Mouse (Mus musculus) stomach, postnatal 0 days (tissue): ENCODE measurements at regions not wholly inside any gene's neighbourhood (a gene's known extent, or its start where the extent isn't known, plus 50 kb on each side); places are given as distances from the start of the nearest gene placed in this dataset.

ENCODE experiments used
- ATAC-seq: fragments of 200-750 bp; cut with Nextera tagmentation; 2 replicates; pipeline ENCODE4 v1.8.0; 2017; ENCODE audit not compliant: low FRiP score, low TSS enrichment
- DNase-seq: peaks from one replicate; pipeline ENCODE4 v3.0.0-alpha.2; 2016; ENCODE audit warnings: low spot score
- H3K27ac ChIP-seq: fragments of 300-500 bp; sonication (generic); replicated peaks from 2 replicates; pipeline ENCODE4 v1.5.1; 2014; ENCODE audit warnings: mild to moderate bottlenecking, control low read depth
- H3K27me3 ChIP-seq: fragments of 300-500 bp; sonication (generic); 2 replicates; pipeline ENCODE4 v1.6.1; 2014; ENCODE audit warnings: low read length; ENCODE audit not compliant: control insufficient read depth, insufficient read depth
- H3K36me3 ChIP-seq: fragments of 300-500 bp; sonication (generic); 2 replicates; pipeline ENCODE4 v1.6.1; 2014; ENCODE audit warnings: low read length, mixed read lengths; ENCODE audit not compliant: control insufficient read depth, insufficient read depth
- H3K4me1 ChIP-seq: fragments of 300-500 bp; sonication (generic); replicated peaks from 2 replicates; pipeline ENCODE4 v1.6.1; 2014; ENCODE audit warnings: antibody characterized with exemption; ENCODE audit not compliant: control insufficient read depth, insufficient read depth
- H3K4me2 ChIP-seq: fragments of 300-500 bp; sonication (generic); replicated peaks from 2 replicates; pipeline ENCODE4 v1.6.1; 2014; ENCODE audit warnings: low read depth, mild to moderate bottlenecking, control low read depth, moderate library complexity
- H3K4me3 ChIP-seq: fragments of 300-500 bp; sonication (generic); 2 replicates; pipeline ENCODE4 v1.5.1; 2014; ENCODE audit warnings: low read depth, low read length, control low read depth
- H3K9ac ChIP-seq: fragments of 300-500 bp; sonication (generic); 2 replicates; pipeline ENCODE4 v1.6.1; 2014; ENCODE audit warnings: mild to moderate bottlenecking, low read length, control low read depth, mixed read lengths
- H3K9me3 ChIP-seq: fragments of 300-500 bp; sonication (generic); 2 replicates; pipeline ENCODE4 v1.6.1; 2016; ENCODE audit warnings: low read length; ENCODE audit not compliant: control insufficient read depth
- CTCF ChIP-seq: IDR thresholded peaks from 2 replicates; pipeline ENCODE4 v1.5.1; 2016; ENCODE audit warnings: antibody characterized with exemption, low read depth, mild to moderate bottlenecking, moderate library complexity
- EP300 ChIP-seq: optimal IDR thresholded peaks from 2 replicates; pipeline ENCODE3; 2016; ENCODE audit warnings: antibody characterized with exemption
- WGBS: fragments of 180-500 bp; shearing (Covaris S2); extraction: QIAGEN DNeasy Blood & Tissue Kit; methylation state at CpG from one replicate; pipeline ENCODE4 v1.1.7; 2014; 5-methylcytosine and 5-hydroxymethylcytosine counted together

GRCm38 (mm10) chr1:34665512-34665854, 86.0 kb downstream of the Amer3 start:
- Histone ChIP-seq H3K27me3 (no peaks in the 10 kb centered on the region), H3K4me3 (no peak overlapping the region), H3K4me1 (no peaks in the 10 kb centered on the region), H3K9ac (no peak overlapping the region), H3K9me3 (no peaks in the 10 kb centered on the region), H3K4me2 (no peak overlapping the region), H3K27ac (no peak overlapping the region), H3K36me3 (no peaks in the 10 kb centered on the region)
- ATAC-seq (no peak), DNase-seq (no peak)
- no peak for TF ChIP-seq CTCF
- TF ChIP-seq EP300, result no peak
- 71% methylated on average over 5 of the region's 5 CpGs for WGBS

GRCm38 (mm10) chr1:34666226-34666662, 86.8 kb downstream of the Amer3 start:
- Histone ChIP-seq H3K27me3 (no peaks in the 10 kb centered on the region), H3K27ac (no peak overlapping the region), H3K4me1 (no peaks in the 10 kb centered on the region), H3K4me2 (no peak overlapping the region), H3K4me3 (no peak overlapping the region), H3K9me3 (no peaks in the 10 kb centered on the region), H3K36me3 (no peaks in the 10 kb centered on the region), H3K9ac (no peak overlapping the region)
- TF ChIP-seq CTCF, result no peak
- TF ChIP-seq EP300, result no peak
- no peak for ATAC-seq
- 84% methylated on average over 13 of the region's 13 CpGs for WGBS
- no peak for DNase-seq

GRCm38 (mm10) chr1:34677105-34677741, 97.8 kb downstream of the Amer3 start:
- Histone ChIP-seq H3K4me1 (peaks cover 7% of the 10 kb centered on the region), H3K9me3 (no peaks in the 10 kb centered on the region), H3K4me3 (no peak overlapping the region), H3K4me2 (peak overlapping the region; percentile 89; the same call in 1 of the 2 replicates), H3K27me3 (no peaks in the 10 kb centered on the region; the same call in 1 of the 2 replicates), H3K27ac (no peak overlapping the region), H3K9ac (no peak overlapping the region), H3K36me3 (no peaks in the 10 kb centered on the region)
- DNase-seq, result no peak
- 30% methylated on average over 12 of the region's 12 CpGs for WGBS
- no peak for ATAC-seq
- no peak for TF ChIP-seq EP300
- TF ChIP-seq CTCF, result no peak

DNA sequence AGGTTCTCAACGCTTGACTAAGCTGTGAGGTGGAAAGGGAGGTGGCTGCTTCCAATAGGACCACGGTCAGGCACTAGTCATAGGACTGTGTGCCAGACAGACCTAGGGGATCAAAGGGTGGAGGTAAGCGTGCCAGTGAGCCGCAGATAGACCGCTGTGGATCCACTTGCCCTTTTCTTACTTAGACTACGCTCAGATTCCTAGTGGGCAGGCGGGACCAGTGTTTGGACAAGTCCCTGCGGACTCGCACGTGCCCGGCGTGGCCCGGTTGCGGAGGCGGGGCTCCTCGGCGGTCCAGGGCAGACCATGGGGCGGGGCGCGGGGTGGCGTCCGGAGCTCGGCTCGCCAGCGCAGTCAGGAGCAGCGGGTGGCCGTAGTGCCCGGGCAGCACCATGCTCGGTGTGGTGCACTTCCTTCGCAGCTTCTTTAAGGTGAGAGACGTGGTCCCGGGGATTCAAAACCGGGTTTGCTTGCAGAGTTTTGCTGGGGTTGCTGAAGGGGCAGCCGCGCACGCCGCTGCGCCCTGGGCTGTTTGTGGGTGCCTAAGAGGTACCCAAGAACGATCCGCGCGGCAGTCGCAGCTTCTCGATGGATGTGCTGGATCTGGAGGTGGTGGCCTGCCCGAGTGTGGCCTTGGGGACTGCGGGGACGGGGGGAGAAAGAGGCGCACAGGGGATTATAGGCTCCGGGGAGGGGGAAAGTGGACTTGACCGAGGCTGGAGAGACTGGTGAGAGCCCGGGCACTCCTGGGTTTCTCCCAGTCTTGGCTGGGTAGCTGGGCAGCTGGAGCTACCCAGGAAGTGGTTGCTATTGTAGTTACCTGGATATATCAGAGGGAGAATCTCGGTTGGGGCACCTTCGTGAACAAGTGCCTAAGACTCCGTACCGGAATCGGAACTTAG, 98.6 kb downstream of the Amer3 start:
- under 1% methylated on average over 55 of the region's 56 CpGs for WGBS
- TF ChIP-seq CTCF, result no peak
- TF ChIP-seq EP300, result no peak
- DNase-seq (peak; percentile 78), ATAC-seq (peak; percentile 83)
- Histone ChIP-seq H3K9ac (peak overlapping the region; percentile 53), H3K27me3 (no peaks in the 10 kb centered on the region; the same call in 1 of the 2 replicates), H3K36me3 (no peaks in the 10 kb centered on the region), H3K27ac (0 out of 2 replicates have a peak overlapping the region, but pooled peaks have one; percentile 18), H3K4me2 (peak overlapping the region; percentile 89), H3K4me1 (peaks cover 7% of the 10 kb centered on the region), H3K9me3 (no peaks in the 10 kb centered on the region), H3K4me3 (peak overlapping the region; percentile 46)

GRCm38 (mm10) chr1:34678734-34679068, 99.2 kb downstream of the Amer3 start:
- TF ChIP-seq CTCF (no peak), EP300 (no peak)
- DNase-seq, result no peak
- ATAC-seq, result no peak

GRCm38 (mm10) chr1:34686539-34686938, 107.1 kb downstream of the Amer3 start:
- ATAC-seq (no peak), DNase-seq (no peak)
- WGBS, result 19% methylated on average over 2 of the region's 2 CpGs
- Histone ChIP-seq H3K36me3 (no peaks in the 10 kb centered on the region), H3K4me2 (no peak overlapping the region), H3K4me3 (no peak overlapping the region), H3K27ac (no peak overlapping the region), H3K27me3 (no peaks in the 10 kb centered on the region), H3K9me3 (no peaks in the 10 kb centered on the region), H3K9ac (no peak overlapping the region), H3K4me1 (no peaks in the 10 kb centered on the region)
- TF ChIP-seq CTCF (no peak), EP300 (no peak)

More at GRCm38 (mm10) chr1:34678734-34679068, 99.2 kb downstream of the Amer3 start:
- no peaks in the 10 kb centered on the region; the same call in 1 of the 2 replicates for H3K27me3 ChIP-seq
- 3% methylated on average over 9 of the region's 9 CpGs for WGBS
- peak overlapping the region; percentile 46 for H3K4me3 ChIP-seq
- H3K9ac ChIP-seq, result no peak overlapping the region
- H3K9me3 ChIP-seq, result no peaks in the 10 kb centered on the region
- H3K4me1 ChIP-seq, result peaks cover 7% of the 10 kb centered on the region
- H3K27ac ChIP-seq, result no peak overlapping the region
- H3K36me3 ChIP-seq, result no peaks in the 10 kb centered on the region
- peak overlapping the region; percentile 89 for H3K4me2 ChIP-seq
